Comparison of ENCODE assay signal across 23 mouse cellular contexts in genomic region chr3:27642381-27642780, GRCm38 (mm10).
DNase-seq lines count a peak whose midpoint lies in the region; ATAC-seq lines count a peak whose summit lies in the region.
"Had no signal": no experiment of that assay in that cellular context is flagged by ENCODE, and none has a peak within 500 bp of the region (broad histone marks: within the 10 kb centered on the region; RNA-seq: fewer than 3 reads in every experiment).

No protein-coding gene starts in this region.

- peaks cover 59% of the 10 kb centered on the region for H3K4me1 ChIP-seq in heart, embryonic 11.5 days (ENCODE audit: control insufficient read depth, insufficient read depth, low read length)
- peaks cover 28 to 69% of the 10 kb centered on the region in 2 experiments for H3K4me1 ChIP-seq in heart, embryonic 14.5 days (ENCODE audit: control insufficient read depth in 2 of 2, insufficient read depth in 2 of 2, low read length in 2 of 2)
- peaks cover 9% of the 10 kb centered on the region; the same call in 1 of the 2 replicates for H3K4me1 ChIP-seq in forebrain, embryonic 15.5 days

- H3K9me3 ChIP-seq in heart, embryonic 11.5 days (replicated peaks; ENCODE audit: control insufficient read depth, low read length), result no peaks in the 10 kb centered on the region
- no peaks in the 10 kb centered on the region for H3K9me3 ChIP-seq in heart, embryonic 14.5 days (ENCODE audit: control insufficient read depth, low read length)
- H3K9me3 ChIP-seq in forebrain, embryonic 15.5 days, result no peaks in the 10 kb centered on the region
- H3K9me3 ChIP-seq: embryonic facial prominence, embryonic 10.5 days; hindbrain, embryonic 10.5 days; kidney, embryonic 15.5 days; limb, embryonic 15.5 days had no signal

- H3K27me3 ChIP-seq in heart, embryonic 11.5 days (ENCODE audit: control insufficient read depth, insufficient read depth, low read length), result no peaks in the 10 kb centered on the region
- H3K27me3 ChIP-seq in heart, embryonic 14.5 days (ENCODE audit: control insufficient read depth, insufficient read depth, low read length), result no peaks in the 10 kb centered on the region
- H3K27me3 ChIP-seq in forebrain, embryonic 15.5 days, result no peaks in the 10 kb centered on the region
- H3K27me3 ChIP-seq: kidney, embryonic 15.5 days; limb, embryonic 15.5 days had no signal

- H3K27ac ChIP-seq in heart, embryonic 11.5 days (ENCODE audit: low read depth, low read length), result no peak overlapping the region
- H3K27ac ChIP-seq in heart, embryonic 14.5 days (replicated peaks in 1 of 2; ENCODE audit: control insufficient read depth in 1 of 2, insufficient read depth in 1 of 2, low read depth in 2 of 2, low read length in 2 of 2), result no peak overlapping the region; a peak in 1 of 4 replicates
- H3K27ac ChIP-seq in forebrain, embryonic 15.5 days (replicated peaks), result no peak overlapping the region
- H3K27ac ChIP-seq: embryonic facial prominence, embryonic 10.5 days; hindbrain, embryonic 10.5 days; limb, embryonic 15.5 days; liver, embryonic 14.5 days had no signal

- 64% methylated on average over 6 of the region's 6 CpGs for WGBS in heart, embryonic 11.5 days (ENCODE audit: insufficient replicate concordance)
- WGBS in heart, embryonic 14.5 days, result 31% methylated on average over 6 of the region's 6 CpGs
- 84% methylated on average over 6 of the region's 6 CpGs for WGBS in forebrain, embryonic 15.5 days

- no peak overlapping the region for H3K4me3 ChIP-seq in heart, embryonic 11.5 days (ENCODE audit: low read depth, low read length)
- H3K4me3 ChIP-seq in heart, embryonic 14.5 days (ENCODE audit: control insufficient read depth in 1 of 2, insufficient read depth in 1 of 2, low read depth in 1 of 2, low read length in 2 of 2), result no peak overlapping the region
- no peak overlapping the region for H3K4me3 ChIP-seq in forebrain, embryonic 15.5 days
- H3K4me3 ChIP-seq: embryonic facial prominence, embryonic 10.5 days; hindbrain, embryonic 10.5 days; kidney, embryonic 15.5 days; limb, embryonic 15.5 days had no signal

- H3K36me3 ChIP-seq in heart, embryonic 11.5 days (ENCODE audit: control insufficient read depth, insufficient read depth, low read length), result no peaks in the 10 kb centered on the region; the same call in none of the 2 replicates
- H3K36me3 ChIP-seq in heart, embryonic 14.5 days (ENCODE audit: control insufficient read depth, insufficient read depth, low read length), result peaks cover 36% of the 10 kb centered on the region
- H3K36me3 ChIP-seq in forebrain, embryonic 15.5 days, result no peaks in the 10 kb centered on the region

- no peak overlapping the region for H3K4me2 ChIP-seq in heart, embryonic 11.5 days
- no peak overlapping the region for H3K4me2 ChIP-seq in heart, embryonic 14.5 days (ENCODE audit: low read length)
- no peak overlapping the region for H3K4me2 ChIP-seq in forebrain, embryonic 15.5 days (replicated peaks)
- H3K4me2 ChIP-seq: kidney, embryonic 15.5 days; limb, embryonic 15.5 days; lung, embryonic 14.5 days had no signal

- no peak overlapping the region for H3K9ac ChIP-seq in heart, embryonic 11.5 days (ENCODE audit: low read depth, low read length)
- H3K9ac ChIP-seq in heart, embryonic 14.5 days (ENCODE audit: low read length), result no peak overlapping the region
- H3K9ac ChIP-seq in forebrain, embryonic 15.5 days (replicated peaks), result no peak overlapping the region
- H3K9ac ChIP-seq: forebrain, postnatal 0 days; kidney, embryonic 15.5 days; limb, embryonic 15.5 days; liver, embryonic 14.5 days; lung, embryonic 14.5 days had no signal

- no peak for ATAC-seq in heart, embryonic 11.5 days (replicated peaks; ENCODE audit: insufficient number of reproducible peaks, low FRiP score, low TSS enrichment)
- ATAC-seq in heart, embryonic 14.5 days (ENCODE audit: insufficient number of reproducible peaks, insufficient read depth, low FRiP score, low read depth), result 0 out of 2 replicates have a peak, but pooled peaks have one; percentile 52
- ATAC-seq in activated CD4-positive, CD25-positive, alpha-beta regulatory T cell, adult 4 months, result no peak
- no peak for ATAC-seq in forebrain, embryonic 15.5 days (replicated peaks)
- ATAC-seq: forebrain, postnatal 0 days; intestine, postnatal 0 days had no signal

- DNase-seq in adrenal gland, adult (ENCODE audit: inconsistent age in 2 of 2, low spot score in 1 of 2), result peak; percentile 36 to 71
- DNase-seq in adrenal gland, postnatal 10 days, result no peak
- peak; percentile 78 to 86 for DNase-seq in heart, adult 18-20 months
- peak; percentile 55 for DNase-seq in heart, postnatal 4 days
- DNase-seq: cerebellum, adult 11-12 months; cerebellum, postnatal 10 days; forebrain, postnatal 0 days; gastrocnemius, postnatal 25 days; kidney, postnatal 36 days; lung, embryonic 14.5 days; midbrain, embryonic 14.5 days; thymus, adult 18-20 months; thymus, postnatal 36 days had no signal
